Mouse (Mus musculus) MEL (cell line): Measurements from ENCODE around the gene Arhgap29. TPM values are rescaled to one million over a fixed set of nuclear protein-coding genes. Genes with fewer than 3 reads are reported as not detected.

Source experiments
- DNase-seq: peaks from one replicate; pipeline ENCODE4 v3.0.0; 2011; ENCODE audit warnings: low read depth, low spot score
- H3K27ac ChIP-seq: 2 replicates; pipeline ENCODE4 v1.5.1; 2012; ENCODE audit warnings: low read depth, mild to moderate bottlenecking, control low read depth, low read length, moderate library complexity; ENCODE audit not compliant: control insufficient read depth
- H3K27me3 ChIP-seq, 2 experiments: fragments of 150-350 bp in 1 of 2; sonication (generic) in 1 of 2; 2 replicates each; pipeline ENCODE4 v1.6.1; 2012; ENCODE audit warnings: low read length in 2 of 2, mild to moderate bottlenecking in 2 of 2, improper control_type of control experiment in 1 of 2, moderate library complexity in 1 of 2; ENCODE audit not compliant: insufficient read depth in 2 of 2, control insufficient read depth in 1 of 2
- H3K36me3 ChIP-seq, 2 experiments: 2 replicates each; pipeline ENCODE4 v1.6.1; 2012 to 2014; ENCODE audit warnings: low read length in 2 of 2, improper control_type of control experiment in 1 of 2, inconsistent platforms in 1 of 2, mild to moderate bottlenecking in 1 of 2; ENCODE audit not compliant: insufficient read depth in 2 of 2, control insufficient read depth in 1 of 2
- H3K4me1 ChIP-seq, 2 experiments: fragments of 150-350 bp in 1 of 2; sonication (generic) in 1 of 2; 2 replicates each; pipeline ENCODE4 v1.6.1; 2012; ENCODE audit warnings: low read length in 2 of 2, improper control_type of control experiment in 1 of 2, mild to moderate bottlenecking in 1 of 2; ENCODE audit not compliant: insufficient read depth in 2 of 2, control insufficient read depth in 1 of 2
- H3K4me3 ChIP-seq, 2 experiments: fragments of 150-350 bp in 1 of 2; sonication (generic) in 1 of 2; 2 replicates each; pipeline ENCODE4 v1.5.1; 2012; ENCODE audit warnings: low read depth in 2 of 2, low read length in 2 of 2, mild to moderate bottlenecking in 2 of 2, moderate library complexity in 2 of 2, control low read depth in 1 of 2, improper control_type of control experiment in 1 of 2; ENCODE audit not compliant: control insufficient read depth in 1 of 2, insufficient read depth in 1 of 2
- H3K79me2 ChIP-seq: 2 replicates; pipeline ENCODE4 v1.6.1; 2012; ENCODE audit warnings: mild to moderate bottlenecking, low read length, moderate library complexity; ENCODE audit not compliant: control insufficient read depth, poor library complexity, insufficient read depth
- H3K9ac ChIP-seq: 2 replicates; pipeline ENCODE4 v1.6.1; 2012; ENCODE audit warnings: low read depth, mild to moderate bottlenecking, control low read depth, low read length, moderate library complexity; ENCODE audit not compliant: control insufficient read depth, poor library complexity, severe bottlenecking
- H3K9me3 ChIP-seq: fragments of 150-350 bp; sonication (generic); replicated peaks from 2 replicates; pipeline ENCODE4 v1.6.1; 2012; ENCODE audit warnings: mild to moderate bottlenecking, low read length, improper control_type of control experiment, moderate library complexity; ENCODE audit not compliant: insufficient read depth
- CHD1 ChIP-seq: IDR thresholded peaks from 2 replicates; pipeline ENCODE4 v1.6.1; 2012; ENCODE audit warnings: low read depth, mild to moderate bottlenecking, inconsistent platforms, low read length, improper control_type of control experiment
- CHD2 ChIP-seq: IDR thresholded peaks from 2 replicates; pipeline ENCODE4 v1.6.1; 2011; ENCODE audit warnings: low read length, improper control_type of control experiment
- CTCF ChIP-seq, 3 experiments: IDR thresholded peaks in 2 of 3; conservative IDR thresholded peaks in 1 of 3; 2 replicates each; pipeline ENCODE4 v1.5.1; 2011 to 2012; ENCODE audit warnings: low read length in 3 of 3, low read depth in 2 of 3, mild to moderate bottlenecking in 2 of 3, improper control_type of control experiment in 1 of 3, inconsistent platforms in 1 of 3, mixed read lengths in 1 of 3, moderate library complexity in 1 of 3; ENCODE audit not compliant: control insufficient read depth in 1 of 3, insufficient read depth in 1 of 3, poor library complexity in 1 of 3, severe bottlenecking in 1 of 3
- E2F4 ChIP-seq: IDR thresholded peaks from 2 replicates; pipeline ENCODE4 v1.6.1; 2011; ENCODE audit warnings: low read depth, low read length, improper control_type of control experiment, borderline replicate concordance
- ELF1 ChIP-seq: IDR thresholded peaks from 2 replicates; pipeline ENCODE4 v1.6.1; 2014; ENCODE audit warnings: low read depth, mild to moderate bottlenecking, inconsistent platforms, low read length, improper control_type of control experiment, moderate library complexity
- EP300 ChIP-seq, 2 experiments: IDR thresholded peaks; 2 replicates each; pipeline ENCODE4 v1.6.1; 2011; ENCODE audit warnings: improper control_type of control experiment in 2 of 2, low read length in 2 of 2, low read depth in 1 of 2, mild to moderate bottlenecking in 1 of 2
- ETS1 ChIP-seq: IDR thresholded peaks from 2 replicates; pipeline ENCODE4 v1.6.1; 2012; ENCODE audit warnings: low read depth, mild to moderate bottlenecking, inconsistent platforms, low read length, improper control_type of control experiment, moderate library complexity
- GABPA ChIP-seq: IDR thresholded peaks from 2 replicates; pipeline ENCODE4 v1.6.1; 2012; ENCODE audit warnings: low read depth, mild to moderate bottlenecking, inconsistent platforms, low read length, improper control_type of control experiment, moderate library complexity
- GATA1 ChIP-seq: IDR thresholded peaks from 2 replicates; pipeline ENCODE4 v1.6.1; 2011; ENCODE audit warnings: low read depth, low read length, improper control_type of control experiment
- JUND ChIP-seq: IDR thresholded peaks from 2 replicates; pipeline ENCODE4 v1.6.1; 2011; ENCODE audit warnings: low read depth, mild to moderate bottlenecking, improper control_type of control experiment, low read length
- KAT2A ChIP-seq: conservative IDR thresholded peaks from 2 replicates; pipeline ENCODE4 v1.6.1; 2012; ENCODE audit warnings: low read depth, low read length, improper control_type of control experiment, inconsistent platforms
- MEF2A ChIP-seq: IDR thresholded peaks from 2 replicates; pipeline ENCODE4 v1.6.1; 2014; ENCODE audit warnings: low read depth, mild to moderate bottlenecking, inconsistent platforms, low read length, improper control_type of control experiment; ENCODE audit not compliant: poor library complexity, insufficient replicate concordance, severe bottlenecking; ENCODE audit errors: extremely low read depth
- MXI1 ChIP-seq: IDR thresholded peaks from 2 replicates; pipeline ENCODE4 v1.6.1; 2011; ENCODE audit warnings: mild to moderate bottlenecking, low read depth, low read length, improper control_type of control experiment
- POLR2A ChIP-seq, 2 experiments: IDR thresholded peaks; 2 replicates each; pipeline ENCODE4 v1.6.1; 2011 to 2012; ENCODE audit warnings: low read length in 2 of 2, mild to moderate bottlenecking in 2 of 2, control low read depth in 1 of 2, improper control_type of control experiment in 1 of 2, low read depth in 1 of 2, moderate library complexity in 1 of 2; ENCODE audit not compliant: control insufficient read depth in 1 of 2, insufficient read depth in 1 of 2, poor library complexity in 1 of 2
- POLR2AphosphoS2 ChIP-seq: IDR thresholded peaks from 2 replicates; pipeline ENCODE4 v1.6.1; 2011; ENCODE audit warnings: low read length, improper control_type of control experiment
- RCOR1 ChIP-seq: IDR thresholded peaks from 2 replicates; pipeline ENCODE4 v1.6.1; 2012; ENCODE audit warnings: low read depth, mild to moderate bottlenecking, inconsistent platforms, low read length, improper control_type of control experiment
- SIN3A ChIP-seq: IDR thresholded peaks from 2 replicates; pipeline ENCODE4 v1.6.1; 2012; ENCODE audit warnings: low read length, improper control_type of control experiment, inconsistent platforms
- TBP ChIP-seq: IDR thresholded peaks from 2 replicates; pipeline ENCODE4 v1.8.0; 2011; ENCODE audit warnings: low read depth, low read length, improper control_type of control experiment
- UBTF ChIP-seq: IDR thresholded peaks from 2 replicates; pipeline ENCODE4 v1.6.1; 2012; ENCODE audit warnings: low read depth, mild to moderate bottlenecking, inconsistent platforms, low read length, improper control_type of control experiment, moderate library complexity, borderline replicate concordance; ENCODE audit not compliant: insufficient read depth
- USF1 ChIP-seq: IDR thresholded peaks from 2 replicates; pipeline ENCODE4 v1.6.1; 2014; ENCODE audit warnings: low read depth, mild to moderate bottlenecking, inconsistent platforms, low read length, improper control_type of control experiment, moderate library complexity
- ZKSCAN1 ChIP-seq: IDR thresholded peaks from 2 replicates; pipeline ENCODE4 v1.6.1; 2012; ENCODE audit warnings: low read depth, mild to moderate bottlenecking, inconsistent platforms, low read length, improper control_type of control experiment, moderate library complexity
- polyA plus RNA-seq, 2 experiments: library from polyadenylated mRNA; stranded (reverse) in 1 of 2; unstranded in 1 of 2; fragments of >175 nt in 1 of 2; fragments of >200 nt in 1 of 2; gene quantifications; 2 replicates each; pipeline versions ENCODE4 v1.2.1 to v1.2.4; 2012; ENCODE audit warnings: low replicate concordance in 2 of 2, low read depth in 1 of 2; ENCODE audit not compliant: insufficient read length in 2 of 2, insufficient read depth in 1 of 2, missing spikeins in 1 of 2
- total RNA-seq: library from RNA; depleted of rRNA; stranded (reverse); fragments of 300-350 nt; gene quantifications from 2 replicates; pipeline ENCODE4 v1.2.3, GENCODE M21; 2012

Arhgap29 gene
- total and polyA plus RNA-seq, 3 experiments: 0.19 to 0.23 TPM; not detected in 1

- no peak overlapping the region for H3K27ac ChIP-seq
- H3K9me3 ChIP-seq: no peaks in the 10 kb centered on the region
- no peaks in the 10 kb centered on the region for H3K79me2 ChIP-seq
- H3K9ac ChIP-seq: no peak overlapping the region
- H3K4me1 ChIP-seq: no peaks in the 10 kb centered on the region
- no peak overlapping the region for H3K4me3 ChIP-seq
- H3K36me3 ChIP-seq: no peaks in the 10 kb centered on the region
- no peak for DNase-seq
- peaks cover 0 to 3% of the 10 kb centered on the region in 2 experiments; a peak in 1 of 4 replicates for H3K27me3 ChIP-seq
- TF ChIP-seq GATA1 (no peak), USF1 (no peak), ETS1 (no peak), E2F4 (no peak), KAT2A (no peak), CTCF (IDR thresholded peaks at IDR 0.05 in 2 of 3, conservative IDR thresholded peaks at IDR 0.05 in 1 of 3; ENCODE audit: control insufficient read depth in 1 of 3, insufficient read depth in 1 of 3, low read depth in 2 of 3, low read length in 3 of 3, poor library complexity in 1 of 3, severe bottlenecking in 1 of 3) (no peak), MEF2A (no peak)
- TF ChIP-seq, all 39 proteins: peak for 0
Measured at GRCm38 (mm10) chr3:121950139-121950538, 2.2 kb upstream of the Arhgap29 start.

- Histone ChIP-seq H3K9me3 (no peaks in the 10 kb centered on the region), H3K79me2 (no peaks in the 10 kb centered on the region), H3K36me3 (no peaks in the 10 kb centered on the region), H3K27ac (no peak overlapping the region), H3K4me3 (no peak overlapping the region), H3K4me1 (no peaks in the 10 kb centered on the region), H3K27me3 (no peaks in the 10 kb centered on the region; a peak in 1 of 4 replicates)
- no peak for TF ChIP-seq EP300 (IDR thresholded peaks at IDR 0.05; ENCODE audit: low read depth in 1 of 2, low read length in 2 of 2)
- TF ChIP-seq POLR2A (IDR thresholded peaks at IDR 0.05; ENCODE audit: control insufficient read depth in 1 of 2, insufficient read depth in 1 of 2, low read depth in 1 of 2, low read length in 2 of 2, poor library complexity in 1 of 2): no peak
- no peak for TF ChIP-seq CHD2
- no peak for TF ChIP-seq RCOR1
- no peak for TF ChIP-seq GABPA
- no peak for TF ChIP-seq POLR2AphosphoS2
- TF ChIP-seq MXI1: no peak
- TF ChIP-seq, all 39 proteins: peak for 0
- DNase-seq: no peak
- H3K9ac ChIP-seq: no peak overlapping the region
Measured at GRCm38 (mm10) chr3:121951116-121951515, 1.2 kb upstream of the Arhgap29 start.

GRCm38 (mm10) chr3:121953049-121953432 lies 700 bp downstream of the Arhgap29 start:
- no peaks in the 10 kb centered on the region for H3K27me3 ChIP-seq
- TF ChIP-seq CHD2 (no peak), TBP (no peak), UBTF (no peak), JUND (no peak), ELF1 (no peak), USF1 (no peak), CHD1 (no peak), MEF2A (no peak), KAT2A (no peak), SIN3A (no peak), ZKSCAN1 (no peak)
- H3K36me3 ChIP-seq: no peaks in the 10 kb centered on the region
- no peak overlapping the region for H3K27ac ChIP-seq
- no peak overlapping the region for H3K4me3 ChIP-seq
- no peaks in the 10 kb centered on the region for H3K9me3 ChIP-seq
- no peak overlapping the region for H3K9ac ChIP-seq
- no peaks in the 10 kb centered on the region for H3K4me1 ChIP-seq
- DNase-seq: no peak
- no peaks in the 10 kb centered on the region for H3K79me2 ChIP-seq
